Mouse (Mus musculus) olfactory bulb, adult 2 months (tissue): ENCODE data around the gene A430033K04Rik. TPM values are rescaled to one million over a fixed set of nuclear protein-coding genes. Genes with fewer than 3 reads are reported as not detected.

Experiments
- H3K27ac ChIP-seq: fragments of 200-500 bp; 2 replicates; pipeline ENCODE4 v1.5.1; 2012; ENCODE audit warnings: low read depth, low read length; ENCODE audit not compliant: insufficient read depth
- H3K4me1 ChIP-seq: fragments of 200-500 bp; 2 replicates; pipeline ENCODE4 v1.6.1; 2012; ENCODE audit warnings: low read length; ENCODE audit not compliant: control insufficient read depth, insufficient read depth
- H3K4me3 ChIP-seq: fragments of 200-500 bp; 2 replicates; pipeline ENCODE4 v1.5.1; 2012; ENCODE audit warnings: mild to moderate bottlenecking, low read depth, low read length, moderate library complexity; ENCODE audit not compliant: insufficient read depth
- CTCF ChIP-seq: fragments of 200-500 bp; IDR thresholded peaks from 2 replicates; pipeline ENCODE4 v1.5.1; 2012; ENCODE audit warnings: low read depth, mild to moderate bottlenecking, low read length, moderate library complexity; ENCODE audit not compliant: insufficient read depth
- POLR2A ChIP-seq: fragments of 200-500 bp; IDR thresholded peaks from 2 replicates; pipeline ENCODE4 v1.6.1; 2012; ENCODE audit warnings: mild to moderate bottlenecking, low read depth, low read length, moderate library complexity; ENCODE audit not compliant: insufficient read depth
- WGBS: fragments of 180-500 bp; shearing (Covaris S2); methylation state at CpG from one replicate; pipeline ENCODE4 v1.1.7; 2018; 5-methylcytosine and 5-hydroxymethylcytosine counted together
- polyA plus RNA-seq: library from polyadenylated mRNA; stranded (reverse); fragments of >200 nt; gene quantifications from 2 replicates; pipeline ENCODE4 v1.2.4, GENCODE M21; 2012; ENCODE audit warnings: low replicate concordance; ENCODE audit not compliant: missing spikeins, insufficient read depth, insufficient read length

The A430033K04Rik gene
- polyA plus RNA-seq, 1 experiment, result not detected

- Histone ChIP-seq H3K4me3 (no peak overlapping the region), H3K27ac (no peak overlapping the region), H3K4me1 (no peaks in the 10 kb centered on the region)
- TF ChIP-seq POLR2A, result no peak
- no peak for TF ChIP-seq CTCF
- WGBS, result 91% methylated on average over 3 of the region's 3 CpGs
These were observed 19.1 kb downstream of the A430033K04Rik start for GRCm38 (mm10) chr5:138641761-138642160.

DNA sequence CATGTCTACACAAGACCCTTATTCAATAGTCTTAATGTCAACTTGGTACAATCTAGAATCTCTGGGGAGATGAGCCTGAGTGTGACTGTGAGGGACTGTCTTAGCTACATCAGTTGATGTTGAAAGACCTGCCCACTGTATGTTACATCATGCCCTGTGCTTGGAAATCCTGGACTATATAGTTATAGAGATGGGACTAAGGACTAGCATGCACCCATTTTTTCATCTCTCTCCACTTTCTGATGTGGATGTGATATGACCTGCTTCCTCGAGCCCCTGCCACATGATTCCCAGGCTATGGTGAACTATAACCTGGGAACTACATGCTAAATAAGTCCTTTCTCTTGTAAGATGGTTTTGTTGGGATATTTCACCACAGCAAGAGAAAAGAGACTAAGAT is 30.3 kb downstream of the A430033K04Rik start:
- Histone ChIP-seq H3K27ac (no peak overlapping the region), H3K4me3 (no peak overlapping the region), H3K4me1 (no peaks in the 10 kb centered on the region)
- WGBS, result 94% methylated on average over 1 of the region's 1 CpGs
- TF ChIP-seq CTCF (no peak), POLR2A (no peak)

- H3K27ac ChIP-seq, result no peak overlapping the region
- H3K4me3 ChIP-seq, result no peak overlapping the region
- TF ChIP-seq CTCF, result no peak
- TF ChIP-seq POLR2A, result no peak
- H3K4me1 ChIP-seq, result no peaks in the 10 kb centered on the region
- 24% methylated on average over 2 of the region's 2 CpGs for WGBS
These were observed 34.0 kb downstream of the A430033K04Rik start for GRCm38 (mm10) chr5:138656477-138657156.

DNA sequence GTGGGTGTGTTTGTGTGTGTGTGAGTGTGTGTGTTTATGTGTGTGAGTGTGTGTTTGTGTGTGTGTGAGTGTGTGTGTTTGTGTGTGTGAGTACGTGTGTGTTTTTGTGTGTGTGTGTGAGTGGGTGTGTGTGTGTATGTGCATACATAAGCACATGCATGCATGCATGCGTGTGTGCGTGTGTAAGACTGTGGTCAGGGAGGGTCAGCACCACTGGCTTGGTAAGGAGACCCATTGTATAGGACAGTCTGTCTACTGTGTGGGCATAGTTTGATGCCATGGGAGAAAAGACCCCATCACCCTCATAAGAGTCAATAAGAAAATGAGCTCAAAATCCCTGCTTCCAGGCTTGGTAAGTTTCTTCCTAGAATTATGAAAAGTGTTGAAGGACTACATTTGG is 34.7 kb downstream of the A430033K04Rik start:
- H3K27ac ChIP-seq, result no peak overlapping the region
- no peaks in the 10 kb centered on the region for H3K4me1 ChIP-seq
- whole genome bisulfite sequencing, result 90% methylated on average over 3 of the region's 3 CpGs
- no peak overlapping the region for H3K4me3 ChIP-seq
- TF ChIP-seq CTCF, result no peak
- TF ChIP-seq POLR2A, result no peak

DNA sequence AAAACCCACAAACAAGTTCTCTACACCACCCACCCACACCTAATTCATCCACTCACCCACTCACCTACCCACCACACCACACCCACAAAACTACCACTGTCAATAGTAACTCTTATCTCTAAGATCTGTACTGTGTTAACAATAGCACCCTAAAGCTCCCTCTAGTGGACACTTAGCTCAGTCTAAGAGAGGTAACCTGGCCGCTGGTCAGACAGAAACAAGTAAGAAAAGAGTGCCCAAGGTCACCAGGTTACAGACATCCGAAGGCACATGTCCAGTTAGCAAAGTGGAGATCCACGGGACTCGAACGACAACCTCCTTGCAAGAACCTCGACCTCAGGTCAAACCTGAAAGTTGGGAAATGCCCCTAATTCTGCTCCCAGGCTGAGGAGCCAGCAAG is 35.2 kb downstream of the A430033K04Rik start:
- 39% methylated on average over 6 of the region's 6 CpGs for WGBS
- Histone ChIP-seq H3K27ac (no peak overlapping the region), H3K4me3 (no peak overlapping the region), H3K4me1 (no peaks in the 10 kb centered on the region)
- TF ChIP-seq CTCF (peak; percentile 45; the same call in 1 of the 2 replicates), POLR2A (no peak)

DNA sequence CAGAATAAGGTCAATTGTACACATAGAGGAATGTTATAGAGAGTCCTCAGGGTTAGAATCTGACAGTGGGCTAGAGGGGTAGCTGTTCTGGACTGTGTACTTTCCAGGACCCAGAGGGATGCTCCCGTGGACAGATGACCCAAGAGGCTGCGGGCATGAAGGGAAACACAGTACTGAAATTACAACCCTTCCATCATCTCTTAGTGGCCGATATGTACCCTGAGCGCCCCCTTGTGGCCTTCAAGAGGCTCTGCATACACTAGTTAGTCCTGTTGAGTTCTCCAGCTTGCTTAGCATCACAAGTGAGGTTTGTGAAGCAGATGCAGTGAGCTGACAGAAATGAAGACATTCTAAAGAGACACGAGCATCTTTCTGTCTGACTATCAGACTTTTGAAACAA is 36.3 kb downstream of the A430033K04Rik start:
- Histone ChIP-seq H3K4me1 (no peaks in the 10 kb centered on the region), H3K27ac (no peak overlapping the region), H3K4me3 (no peak overlapping the region)
- WGBS, result 9% methylated on average over 5 of the region's 5 CpGs
- TF ChIP-seq POLR2A, result no peak
- TF ChIP-seq CTCF, result peak; percentile 39; the same call in 1 of the 2 replicates

DNA sequence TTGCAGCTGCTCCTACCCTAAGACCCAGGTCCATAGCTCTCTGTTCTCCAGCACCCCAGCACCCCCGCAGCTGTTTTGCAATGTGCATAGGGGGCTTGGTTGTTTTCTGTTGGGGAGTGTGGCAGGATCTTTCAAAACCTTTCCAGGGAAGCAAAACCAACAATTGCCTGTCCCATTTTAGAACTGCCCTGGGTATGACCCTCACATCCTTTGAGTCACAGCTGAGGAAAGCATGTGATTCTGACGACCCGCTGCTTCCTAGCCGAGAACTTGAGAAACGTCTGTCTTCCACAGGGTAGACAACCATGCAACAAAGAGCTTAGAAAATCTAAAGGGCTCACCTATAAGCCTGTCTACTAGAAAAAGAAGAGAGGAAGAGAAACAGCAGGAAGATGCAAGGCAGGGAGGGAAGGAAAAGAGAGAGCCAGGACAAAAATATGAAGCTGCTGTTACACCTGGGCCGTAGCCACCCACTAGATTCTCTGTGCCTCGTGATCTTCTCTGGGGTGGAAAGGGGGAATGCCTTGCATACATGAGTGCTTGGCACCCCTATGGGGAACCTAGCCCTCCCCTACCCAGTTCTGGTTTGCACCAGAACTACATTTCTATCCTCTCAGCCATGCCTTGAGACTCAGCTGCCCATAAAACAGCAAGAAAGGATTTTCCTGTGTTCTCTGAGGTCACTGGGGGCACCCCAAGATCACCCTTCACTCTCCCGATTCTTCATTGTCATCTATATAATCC is 60.5 kb downstream of the A430033K04Rik start:
- Histone ChIP-seq H3K4me3 (no peak overlapping the region), H3K4me1 (no peaks in the 10 kb centered on the region), H3K27ac (no peak overlapping the region)
- no peak for TF ChIP-seq POLR2A
- no peak for TF ChIP-seq CTCF
- 57% methylated on average over 8 of the region's 8 CpGs for WGBS

GRCm38 (mm10) chr5:138683821-138684220 is 61.2 kb downstream of the A430033K04Rik start:
- no peaks in the 10 kb centered on the region for H3K4me1 ChIP-seq
- H3K27ac ChIP-seq, result no peak overlapping the region
- TF ChIP-seq CTCF (no peak), POLR2A (no peak)
- 100% methylated on average over 7 of the region's 7 CpGs for WGBS
- H3K4me3 ChIP-seq, result no peak overlapping the region

GRCm38 (mm10) chr5:138687453-138687852 is 64.8 kb downstream of the A430033K04Rik start:
- 90% methylated on average over 5 of the region's 5 CpGs for WGBS
- Histone ChIP-seq H3K4me1 (no peaks in the 10 kb centered on the region; the same call in 1 of the 2 replicates), H3K4me3 (no peak overlapping the region), H3K27ac (no peak overlapping the region)
- TF ChIP-seq CTCF (no peak), POLR2A (no peak)

- 62% methylated on average over 5 of the region's 5 CpGs for WGBS
- Histone ChIP-seq H3K4me1 (peaks cover 1% of the 10 kb centered on the region), H3K27ac (no peak overlapping the region), H3K4me3 (no peak overlapping the region)
- no peak for TF ChIP-seq POLR2A
- no peak for TF ChIP-seq CTCF
These were observed 66.6 kb downstream of the A430033K04Rik start for GRCm38 (mm10) chr5:138689254-138689653.
